Mouse (Mus musculus) heart, embryonic 14.5 days (tissue): ENCODE results near the gene Psph. TPM values are rescaled to one million over a fixed set of nuclear protein-coding genes. Genes with fewer than 3 reads are reported as not detected.

Experiments
- ATAC-seq: fragments of 200-750 bp; cut with Nextera tagmentation; 2 replicates; pipeline ENCODE4 v1.8.0; 2017; ENCODE audit warnings: low read depth, moderate TSS enrichment; ENCODE audit not compliant: insufficient number of reproducible peaks, insufficient read depth, low FRiP score
- H3K27ac ChIP-seq, 2 experiments: fragments of 200-500 bp in 1 of 2; fragments of 300-500 bp in 1 of 2; sonication (generic) in 1 of 2; replicated peaks in 1 of 2; 2 replicates each; pipeline ENCODE4 v1.5.1; 2012 to 2014; ENCODE audit warnings: low read depth in 2 of 2, low read length in 2 of 2, control low read depth in 1 of 2, mild to moderate bottlenecking in 1 of 2, mixed read lengths in 1 of 2; ENCODE audit not compliant: control insufficient read depth in 1 of 2, insufficient read depth in 1 of 2
- H3K27me3 ChIP-seq: fragments of 300-500 bp; sonication (generic); 2 replicates; pipeline ENCODE4 v1.6.1; 2014; ENCODE audit warnings: mild to moderate bottlenecking, low read length, control low read depth; ENCODE audit not compliant: control insufficient read depth, insufficient read depth
- H3K36me3 ChIP-seq: fragments of 300-500 bp; sonication (generic); 2 replicates; pipeline ENCODE4 v1.6.1; 2014; ENCODE audit warnings: mild to moderate bottlenecking, control low read depth, low read length, mixed read lengths; ENCODE audit not compliant: control insufficient read depth, insufficient read depth
- H3K4me1 ChIP-seq, 2 experiments: fragments of 200-500 bp in 1 of 2; fragments of 300-500 bp in 1 of 2; sonication (generic) in 1 of 2; 2 replicates each; pipeline ENCODE4 v1.6.1; 2012 to 2014; ENCODE audit warnings: low read length in 2 of 2, control low read depth in 1 of 2, mixed read lengths in 1 of 2; ENCODE audit not compliant: control insufficient read depth in 2 of 2, insufficient read depth in 2 of 2
- H3K4me2 ChIP-seq: fragments of 300-500 bp; sonication (generic); 2 replicates; pipeline ENCODE4 v1.6.1; 2014; ENCODE audit warnings: mild to moderate bottlenecking, low read length
- H3K4me3 ChIP-seq, 2 experiments: fragments of 200-500 bp in 1 of 2; fragments of 300-500 bp in 1 of 2; sonication (generic) in 1 of 2; 2 replicates each; pipeline ENCODE4 v1.5.1; 2012 to 2014; ENCODE audit warnings: low read length in 2 of 2, mild to moderate bottlenecking in 2 of 2, control low read depth in 1 of 2, low read depth in 1 of 2, moderate library complexity in 1 of 2; ENCODE audit not compliant: control insufficient read depth in 1 of 2, insufficient read depth in 1 of 2
- H3K9ac ChIP-seq: fragments of 300-500 bp; sonication (generic); 2 replicates; pipeline ENCODE4 v1.6.1; 2014; ENCODE audit warnings: mild to moderate bottlenecking, low read length
- H3K9me3 ChIP-seq: fragments of 300-500 bp; sonication (generic); 2 replicates; pipeline ENCODE4 v1.6.1; 2016; ENCODE audit warnings: low read length, control low read depth; ENCODE audit not compliant: control insufficient read depth
- WGBS: fragments of 180-500 bp; shearing (Covaris S2); extraction: QIAGEN DNeasy Blood & Tissue Kit; methylation state at CpG from one replicate; pipeline ENCODE4 v1.1.7; 2014; 5-methylcytosine and 5-hydroxymethylcytosine counted together
- polyA plus RNA-seq: library from polyadenylated mRNA; unstranded; fragments of >200 nt; fragmentation: Nextera tagmentation; extraction: Ambion mirVana; gene quantifications from 2 replicates; pipeline ENCODE4 v1.2.1, GENCODE M21; 2014

Gene Psph
- polyA plus RNA-seq, 1 experiment from 2014 or later = 28.8 TPM

- Histone ChIP-seq H3K4me2 (no peak overlapping the region), H3K27me3 (no peaks in the 10 kb centered on the region), H3K9me3 (no peaks in the 10 kb centered on the region), H3K36me3 (peaks cover 50% of the 10 kb centered on the region), H3K4me1 (no peaks in the 10 kb centered on the region), H3K4me3 (no peak overlapping the region), H3K9ac (no peak overlapping the region), H3K27ac (no peak overlapping the region)
- no peak for ATAC-seq
- WGBS = 77% methylated on average over 13 of the region's 13 CpGs
These were observed 27.2 kb downstream of the Psph start for GRCm38 (mm10) chr5:129759929-129760480.

- 89% methylated on average over 20 of the region's 20 CpGs for WGBS
- no peak for ATAC-seq
- peaks cover 72% of the 10 kb centered on the region for H3K36me3 ChIP-seq
These were observed 30.4 kb downstream of the Psph start for GRCm38 (mm10) chr5:129756886-129757285.

GRCm38 (mm10) chr5:129744050-129744449, 43.2 kb downstream of the Psph start:
- H3K9ac ChIP-seq = no peak overlapping the region; the same call in 1 of the 2 replicates
- H3K4me3 ChIP-seq = no peak overlapping the region
- H3K9me3 ChIP-seq = no peaks in the 10 kb centered on the region
- peaks cover 80% of the 10 kb centered on the region for H3K36me3 ChIP-seq
- no peak overlapping the region for H3K4me2 ChIP-seq
- H3K27ac ChIP-seq = peak overlapping the region; percentile 35 to 59; a peak in 3 of 4 replicates
- no peak for ATAC-seq
- peaks cover 11 to 16% of the 10 kb centered on the region in 2 experiments for H3K4me1 ChIP-seq
- 9% methylated on average over 6 of the region's 6 CpGs for WGBS
- H3K27me3 ChIP-seq = no peaks in the 10 kb centered on the region

More at GRCm38 (mm10) chr5:129756886-129757285, 30.4 kb downstream of the Psph start:
- no peaks in the 10 kb centered on the region for H3K27me3 ChIP-seq
- no peak overlapping the region for H3K27ac ChIP-seq
- H3K4me1 ChIP-seq = no peaks in the 10 kb centered on the region
- no peaks in the 10 kb centered on the region for H3K9me3 ChIP-seq
- no peak overlapping the region for H3K9ac ChIP-seq
- H3K4me2 ChIP-seq = no peak overlapping the region
- no peak overlapping the region for H3K4me3 ChIP-seq

GRCm38 (mm10) chr5:129742903-129743488, 44.3 kb downstream of the Psph start:
- H3K4me1 ChIP-seq = peaks cover 11 to 16% of the 10 kb centered on the region in 2 experiments
- H3K27me3 ChIP-seq = no peaks in the 10 kb centered on the region
- ATAC-seq = no peak
- H3K9ac ChIP-seq = no peak overlapping the region
- 0 out of 4 replicates have a peak overlapping the region, but pooled peaks of 1 of the 2 experiments have one; percentile 21 for H3K27ac ChIP-seq
- H3K4me3 ChIP-seq = no peak overlapping the region
- no peaks in the 10 kb centered on the region for H3K9me3 ChIP-seq
- 26% methylated on average over 7 of the region's 7 CpGs for WGBS
- H3K4me2 ChIP-seq = no peak overlapping the region
- H3K36me3 ChIP-seq = peaks cover 70% of the 10 kb centered on the region

GRCm38 (mm10) chr5:129740976-129741375, 46.3 kb downstream of the Psph start:
- 100% methylated on average over 1 of the region's 1 CpGs for WGBS
- Histone ChIP-seq H3K4me1 (peaks cover 11 to 16% of the 10 kb centered on the region in 2 experiments), H3K9ac (no peak overlapping the region), H3K4me3 (no peak overlapping the region), H3K9me3 (no peaks in the 10 kb centered on the region), H3K36me3 (peaks cover 62% of the 10 kb centered on the region), H3K27ac (no peak overlapping the region), H3K27me3 (no peaks in the 10 kb centered on the region), H3K4me2 (no peak overlapping the region)
- ATAC-seq = no peak

- H3K36me3 ChIP-seq = 0 out of 2 replicates have a peak, but pooled peaks cover 7% of the 10 kb centered on the region
- H3K9me3 ChIP-seq = no peaks in the 10 kb centered on the region
- no peak overlapping the region for H3K4me3 ChIP-seq
- H3K27ac ChIP-seq = peak overlapping the region; percentile 76 to 95
- H3K4me2 ChIP-seq = peak overlapping the region; percentile 56
- H3K27me3 ChIP-seq = no peaks in the 10 kb centered on the region
- H3K9ac ChIP-seq = peak overlapping the region; percentile 59
- peak; percentile 60; the same call in 1 of the 2 replicates for ATAC-seq
- WGBS = 20% methylated on average over 5 of the region's 5 CpGs
- H3K4me1 ChIP-seq = peaks cover 27 to 45% of the 10 kb centered on the region in 2 experiments
These were observed 56.2 kb downstream of the Psph start for GRCm38 (mm10) chr5:129731021-129731420.

GRCm38 (mm10) chr5:129730344-129730743, 56.9 kb downstream of the Psph start:
- peak; percentile 53 for ATAC-seq
- Histone ChIP-seq H3K4me1 (peaks cover 27 to 45% of the 10 kb centered on the region in 2 experiments), H3K4me3 (peak overlapping the region in 1 of 2 experiments; percentile 8; a peak in 1 of 4 replicates), H3K27me3 (no peaks in the 10 kb centered on the region), H3K9ac (peak overlapping the region; percentile 59), H3K9me3 (no peaks in the 10 kb centered on the region), H3K36me3 (0 out of 2 replicates have a peak, but pooled peaks cover 7% of the 10 kb centered on the region), H3K27ac (peak overlapping the region; percentile 88 to 95), H3K4me2 (peak overlapping the region; percentile 56)
- WGBS = 17% methylated on average over 11 of the region's 11 CpGs
